Mouse (Mus musculus) liver, adult 2 months (tissue): ENCODE data around the gene Dyrk2.

Experiments used
- CTCF ChIP-seq: fragments of 200-500 bp; IDR thresholded peaks from 2 replicates; pipeline ENCODE4 v1.5.1; 2011; ENCODE audit warnings: low read depth, low read length, control low read depth
- POLR2A ChIP-seq: fragments of 200-500 bp; IDR thresholded peaks from 2 replicates; pipeline ENCODE4 v1.6.1; 2011; ENCODE audit warnings: low read length, control low read depth; ENCODE audit not compliant: insufficient read depth; ENCODE audit errors: extremely low read depth

- TF ChIP-seq CTCF = no peak
- TF ChIP-seq POLR2A = no peak
Measured at GRCm38 (mm10) chr10:118870201-118870980, at the start of gene Dyrk2.
